Mouse (Mus musculus) thymus, adult 2 months (tissue): ENCODE data around the gene Bora.

Experiments used
- CTCF ChIP-seq: fragments of 200-500 bp; IDR thresholded peaks from 2 replicates; pipeline ENCODE4 v1.5.1; 2012; ENCODE audit warnings: mild to moderate bottlenecking, control low read depth, low read length, moderate library complexity, borderline replicate concordance; ENCODE audit not compliant: control insufficient read depth, poor library complexity, insufficient read depth; ENCODE audit errors: extremely low read depth
- POLR2A ChIP-seq: fragments of 200-500 bp; IDR thresholded peaks from 2 replicates; pipeline ENCODE4 v1.6.1; 2012; ENCODE audit warnings: mild to moderate bottlenecking, low read length, control low read depth, moderate library complexity; ENCODE audit not compliant: control insufficient read depth, poor library complexity, insufficient read depth; ENCODE audit errors: extremely low read depth

DNA sequence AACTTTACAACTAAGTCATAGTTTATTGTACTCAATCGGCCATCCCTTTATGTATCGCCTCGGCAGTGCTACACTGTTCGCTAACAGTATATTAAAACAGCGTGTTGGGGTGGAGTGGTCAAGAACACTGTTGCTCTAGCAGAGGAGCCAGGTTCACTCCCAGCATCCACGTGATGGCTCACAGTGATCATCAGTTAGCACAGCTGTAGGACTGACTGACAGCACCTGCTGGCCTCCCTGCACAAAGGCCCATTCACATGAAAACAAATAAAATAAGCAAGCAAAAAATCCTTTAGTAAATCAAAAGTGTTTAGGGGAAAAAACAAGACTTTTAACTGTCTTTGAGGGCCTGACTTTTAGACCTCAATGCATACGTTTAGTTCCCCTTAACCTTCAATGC, 42.9 kb downstream of the Bora start:
- TF ChIP-seq CTCF (no peak), POLR2A (no peak)
